Mouse (Mus musculus) adipocyte (in vitro differentiated cells): ENCODE measurements around the gene Gdf9.
"Not testable (repeated sequence)": the region's sequence is repeated elsewhere in the genome, so short reads cannot be mapped to it uniquely, and the experiment has no call there.

Source experiments
- DNase-seq: peaks from one replicate; pipeline ENCODE4 v3.0.0-alpha.2; 2016; ENCODE audit warnings: low spot score

Gdf9 gene

DNA sequence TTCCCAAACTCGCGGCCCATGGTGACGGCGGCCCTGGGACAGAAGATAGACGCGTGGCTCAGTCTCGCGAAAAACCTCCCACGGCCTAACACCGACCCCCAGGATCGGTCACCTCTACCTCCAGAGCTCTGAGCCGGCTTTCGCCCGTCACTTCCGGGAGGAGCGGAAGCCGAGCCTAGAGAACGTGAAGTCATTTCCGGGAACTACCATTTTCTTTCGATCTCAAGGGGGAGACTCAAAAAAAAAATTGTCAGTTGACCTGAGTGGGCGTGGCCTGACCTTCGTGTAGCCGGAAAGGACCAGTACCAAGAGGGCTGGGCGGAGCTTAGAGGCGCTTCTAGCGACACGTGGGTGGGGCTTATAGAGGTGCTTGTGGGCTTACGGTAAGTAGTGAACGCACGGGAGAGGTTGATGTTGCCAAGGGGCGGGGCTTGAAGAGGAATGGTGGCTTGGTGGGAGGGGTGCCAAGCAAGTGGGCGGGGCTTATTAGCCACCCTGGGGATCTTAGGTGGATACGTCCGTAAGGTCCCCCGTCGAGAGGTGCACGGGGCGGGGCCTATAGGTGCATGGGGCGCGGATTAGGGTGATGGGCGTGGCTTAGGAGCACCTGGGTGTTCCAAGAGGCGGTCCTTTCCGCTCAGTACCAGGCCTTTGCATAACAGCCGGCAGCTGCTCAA lies at the start of gene Gdf9, which contains the start of gene Uqcrq:
Gdf9 (plus strand) TSS at position 354 of the 677 bp plus-strand sequence.
Uqcrq (minus strand) TSS at position 162 of the 677 bp plus-strand sequence.
- peak; percentile 99 for DNase-seq

DNA sequence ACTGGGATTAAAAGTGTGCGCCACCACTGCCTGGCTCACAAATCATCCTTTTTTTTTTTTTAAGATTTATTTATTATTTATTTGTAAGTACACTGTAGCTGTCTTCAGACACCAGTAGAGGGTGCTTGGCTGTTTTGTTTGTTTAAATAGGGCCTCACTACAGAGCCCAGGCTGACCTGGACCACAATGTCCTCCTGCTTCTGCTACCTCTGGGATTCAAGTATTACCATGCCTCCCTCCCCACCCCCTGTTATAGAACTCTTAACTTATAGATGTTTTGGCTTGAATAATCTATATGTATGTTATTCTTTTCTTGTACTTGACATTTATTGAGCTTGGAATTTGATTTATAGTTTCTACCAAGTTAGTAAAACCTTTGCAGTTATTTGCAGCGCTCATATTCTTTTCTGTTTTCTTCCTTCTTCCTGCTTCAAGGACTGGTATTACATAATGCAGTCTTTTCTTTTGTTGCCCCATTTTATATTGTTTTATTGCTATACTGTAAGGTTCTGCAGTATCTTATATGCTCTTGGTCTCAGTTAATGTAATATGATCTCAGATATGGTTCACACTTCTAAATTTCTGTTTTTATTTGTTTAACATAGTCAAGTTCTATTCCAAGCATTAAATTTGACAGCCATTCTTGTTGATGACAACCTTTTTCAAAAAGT lies 46.9 kb upstream of the Gdf9 start:
- no peak for DNase-seq

DNA sequence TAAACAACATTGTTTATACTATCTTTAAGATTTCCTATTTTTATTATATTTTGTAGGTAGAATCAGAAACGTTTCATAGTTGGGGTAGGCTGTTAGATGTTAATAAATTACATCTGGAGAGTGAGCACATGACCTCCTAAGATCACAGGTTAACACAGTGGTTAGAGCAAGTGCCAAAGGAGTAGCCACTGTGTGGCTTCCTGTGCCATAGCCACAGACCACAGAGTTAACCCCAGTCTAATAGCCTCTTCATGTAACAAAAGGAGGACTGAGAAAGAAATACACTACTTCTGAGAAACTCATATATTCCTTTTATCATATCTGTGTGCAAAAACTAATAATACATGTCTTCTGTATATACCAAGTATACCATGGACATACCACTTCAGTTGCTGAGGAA lies 37.0 kb upstream of the Gdf9 start:
- no peak for DNase-seq

DNA sequence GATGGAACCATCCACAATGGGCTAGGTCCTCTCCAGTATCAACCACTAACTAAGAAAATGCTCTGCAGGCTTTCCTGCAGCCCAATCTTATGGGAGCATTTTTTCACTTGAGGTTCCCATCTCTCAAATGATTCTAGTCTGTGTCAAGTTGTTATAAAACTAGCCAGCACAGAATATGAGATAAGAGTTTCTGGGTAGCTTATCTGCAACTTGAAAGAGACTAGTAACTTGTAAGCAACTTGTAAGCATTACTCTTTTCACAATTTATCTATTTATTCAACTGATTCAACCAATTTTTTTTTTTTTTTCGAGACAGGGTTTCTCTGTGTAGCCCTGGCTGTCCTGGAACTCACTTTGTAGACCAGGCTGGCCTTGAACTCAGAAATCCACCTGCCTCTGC lies 27.2 kb upstream of the Gdf9 start:
- no peak for DNase-seq

DNA sequence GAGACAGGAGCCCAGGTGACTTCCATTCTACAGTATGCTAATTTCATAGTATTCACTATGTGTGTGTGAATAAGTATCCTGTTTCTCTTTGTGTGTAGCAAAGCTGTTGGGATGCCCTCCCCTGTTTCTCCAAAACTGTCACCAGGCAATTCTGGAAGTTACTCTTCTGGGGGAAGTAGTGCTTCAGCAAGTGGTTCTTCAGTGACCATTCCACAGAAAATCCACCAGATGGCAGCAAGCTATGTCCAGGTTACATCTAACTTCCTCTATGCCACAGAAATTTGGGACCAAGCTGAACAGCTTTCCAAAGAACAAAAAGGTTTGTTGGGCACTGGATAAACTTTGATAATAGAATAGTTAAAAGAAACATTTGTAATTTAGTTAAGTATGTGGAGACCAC lies 19.1 kb upstream of the Gdf9 start:
- DNase-seq, result peak; percentile 58

DNA sequence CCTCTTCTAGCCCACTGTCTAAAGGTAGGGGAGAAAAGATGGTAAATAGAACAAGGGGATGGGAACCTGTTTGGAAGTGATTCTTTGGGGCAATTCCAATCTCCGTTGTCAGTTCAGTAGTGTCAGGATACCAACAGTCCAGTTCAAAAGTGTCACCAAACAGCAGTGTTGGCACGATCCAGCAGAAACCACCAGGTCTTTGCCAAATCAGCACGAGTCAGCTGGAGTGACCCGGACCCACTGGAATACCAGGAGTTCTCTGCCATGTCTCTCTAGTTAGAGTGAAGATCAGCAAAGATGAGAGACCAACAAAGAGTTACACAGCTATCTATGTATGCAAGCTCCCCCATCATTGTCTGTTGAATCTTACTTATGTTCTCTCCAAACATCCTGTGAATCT lies 17.0 kb upstream of the Gdf9 start:
- DNase-seq, result no peak

DNA sequence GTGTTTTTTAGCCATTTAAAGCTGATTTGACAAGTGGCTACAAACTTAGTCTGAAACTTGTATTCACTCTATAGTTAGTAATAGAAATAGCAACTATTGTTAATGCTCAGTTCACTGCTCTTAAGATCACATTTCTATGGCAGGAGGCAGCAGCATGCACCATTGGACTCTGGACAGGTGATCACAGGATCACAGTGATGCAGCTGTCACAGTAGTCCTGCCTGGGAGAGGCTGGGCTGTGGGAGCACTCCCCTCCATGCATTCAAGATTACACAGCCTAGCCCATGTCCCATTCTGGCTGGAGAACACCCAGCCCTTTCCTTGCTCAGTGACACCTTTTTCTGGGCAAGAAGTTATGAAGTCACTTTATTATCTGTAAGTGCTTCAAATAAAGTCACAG lies 12.8 kb upstream of the Gdf9 start:
- DNase-seq, result no peak

DNA sequence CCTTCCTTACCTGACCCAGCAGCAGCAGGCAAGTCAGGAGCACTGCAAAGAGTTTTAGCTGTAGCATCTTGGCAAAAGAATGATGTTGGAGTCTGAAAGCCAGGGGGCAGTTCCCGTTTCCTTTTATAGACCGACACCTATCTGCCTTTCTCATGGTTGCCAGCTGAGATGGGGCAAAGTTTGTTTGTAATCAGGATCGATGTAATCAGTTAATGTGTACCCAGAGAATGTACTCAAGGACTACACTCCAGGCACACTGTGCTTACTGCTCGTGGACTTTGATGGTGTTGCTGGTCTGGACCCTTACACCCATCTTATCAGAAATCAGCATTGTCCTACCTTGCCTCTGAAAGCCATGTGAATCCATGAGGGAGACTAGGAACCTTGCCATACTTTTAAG lies 7.8 kb upstream of the Gdf9 start, which contains the start of gene Leap2:
Leap2 (minus strand) TSS at position 135 of the 400 bp plus-strand sequence.
- DNase-seq, result no peak

DNA sequence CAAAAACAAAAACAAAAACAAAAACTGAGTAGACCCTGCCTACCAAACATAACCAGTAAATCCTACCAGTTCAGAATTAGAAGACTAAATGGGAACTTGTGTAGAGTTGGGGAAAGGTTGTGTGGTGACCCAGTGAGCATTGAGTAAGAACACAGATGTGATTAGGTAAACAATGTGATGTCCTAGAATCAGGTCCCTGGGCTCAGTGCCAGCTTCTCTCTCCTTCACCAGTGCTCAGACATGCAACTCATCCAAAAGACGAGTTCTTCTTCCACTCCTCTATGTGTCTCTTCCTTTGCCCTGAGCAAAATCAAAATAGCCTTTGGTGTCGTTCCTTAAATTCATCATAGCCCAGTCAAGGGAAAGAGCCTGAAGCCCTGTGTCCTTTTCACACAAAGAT lies 6.0 kb upstream of the Gdf9 start:
- DNase-seq, result peak; percentile 90

DNA sequence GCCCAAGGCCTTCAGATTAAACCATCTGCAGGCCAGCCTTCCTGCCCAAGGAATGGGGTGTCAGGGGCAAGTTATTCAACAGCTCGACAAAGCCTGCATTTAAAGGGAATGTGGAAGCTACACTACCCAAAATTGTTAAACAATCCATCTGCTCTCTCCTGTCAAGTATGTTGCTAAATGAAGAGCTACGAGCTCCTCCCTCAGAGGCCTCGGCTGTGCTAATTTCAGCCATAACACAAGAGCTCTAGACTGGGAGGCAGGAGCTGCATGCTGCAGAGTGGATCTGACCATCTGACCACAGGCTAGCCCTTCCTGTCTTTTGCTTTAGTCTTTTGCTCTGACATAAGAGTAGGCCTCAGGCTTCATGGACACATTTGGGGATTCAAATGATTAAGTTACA lies 5.6 kb upstream of the Gdf9 start:
- no peak for DNase-seq

DNA sequence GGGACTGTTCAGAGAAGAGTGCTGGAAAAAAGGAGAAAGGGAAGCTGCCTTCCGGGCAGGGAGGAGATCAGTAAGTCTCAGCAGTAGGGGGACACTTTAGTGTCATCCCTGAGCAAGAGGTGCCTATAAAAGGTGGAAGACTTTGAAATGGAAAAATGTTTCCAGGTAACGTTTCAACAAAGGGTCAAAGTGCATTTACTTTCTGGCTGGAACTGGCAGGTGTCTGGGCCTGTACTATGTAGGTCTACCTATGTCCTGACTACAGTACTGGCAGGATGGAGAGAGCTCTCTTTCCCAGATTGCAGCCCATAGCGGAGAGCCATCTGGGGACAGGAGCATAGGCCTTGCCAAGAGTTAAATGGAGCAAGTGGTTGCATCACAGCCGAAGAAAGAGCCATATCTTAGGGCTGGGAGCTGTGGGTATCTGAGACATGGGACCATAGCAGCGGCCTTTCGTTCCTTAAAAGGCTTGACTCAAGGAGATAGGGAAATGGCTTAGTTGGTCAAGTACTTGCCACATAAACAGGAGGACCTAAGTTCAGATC lies 5.0 kb upstream of the Gdf9 start:
- DNase-seq, result peak; percentile 85

DNA sequence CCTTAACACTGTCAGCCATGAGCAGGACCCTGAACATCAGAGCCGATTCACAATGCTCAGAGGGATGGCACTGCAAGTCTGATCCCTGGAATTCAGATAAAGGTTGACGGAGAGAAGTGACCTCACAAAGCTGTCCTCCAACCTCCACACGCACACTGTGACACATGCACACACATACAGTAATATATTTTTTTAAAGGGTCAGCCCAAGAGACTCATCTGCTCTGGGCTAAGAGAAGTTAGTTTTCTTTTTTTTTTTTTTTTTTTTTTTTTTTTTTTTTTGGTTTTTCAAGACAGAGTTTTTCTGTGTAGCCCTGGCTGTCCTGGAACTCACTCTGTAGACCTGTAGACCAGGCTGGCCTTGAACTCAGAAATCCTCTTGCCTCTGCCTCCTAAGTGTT lies 3.9 kb upstream of the Gdf9 start:
- DNase-seq, result not testable (repeated sequence)

DNA sequence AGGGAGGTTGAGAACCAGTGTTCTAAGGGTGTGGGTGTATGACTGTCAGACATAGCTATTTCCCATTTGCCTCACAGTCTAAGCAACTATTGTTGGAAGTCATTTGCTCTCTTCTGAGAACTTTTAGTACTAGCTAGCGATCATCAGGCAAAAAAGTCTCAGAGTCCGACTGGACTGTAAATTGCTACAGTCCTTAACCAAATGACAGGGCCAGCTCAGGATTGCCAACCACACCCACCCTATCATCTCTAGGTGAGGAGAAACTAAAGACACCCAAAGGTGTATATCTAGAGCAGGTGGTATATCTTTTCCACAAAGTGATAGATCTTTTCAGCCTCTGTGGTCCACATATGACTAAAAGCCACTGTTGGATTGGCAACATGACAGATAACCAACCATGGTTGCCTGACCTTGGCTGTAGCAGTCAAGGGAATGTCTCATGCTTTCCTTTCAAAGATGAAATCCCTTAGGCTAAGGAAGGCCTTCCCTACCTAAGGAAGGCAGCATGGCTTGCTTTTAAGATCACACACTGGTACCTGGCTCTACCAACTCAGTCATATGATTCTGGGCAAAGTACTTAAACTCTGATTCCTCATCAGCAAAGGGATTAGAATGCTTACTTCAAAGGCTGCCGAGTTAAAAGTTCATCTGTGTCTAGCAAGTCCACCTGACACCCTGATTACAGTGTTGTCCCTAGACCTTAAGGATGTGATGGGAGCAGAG lies 2.7 kb upstream of the Gdf9 start:
- no peak for DNase-seq

DNA sequence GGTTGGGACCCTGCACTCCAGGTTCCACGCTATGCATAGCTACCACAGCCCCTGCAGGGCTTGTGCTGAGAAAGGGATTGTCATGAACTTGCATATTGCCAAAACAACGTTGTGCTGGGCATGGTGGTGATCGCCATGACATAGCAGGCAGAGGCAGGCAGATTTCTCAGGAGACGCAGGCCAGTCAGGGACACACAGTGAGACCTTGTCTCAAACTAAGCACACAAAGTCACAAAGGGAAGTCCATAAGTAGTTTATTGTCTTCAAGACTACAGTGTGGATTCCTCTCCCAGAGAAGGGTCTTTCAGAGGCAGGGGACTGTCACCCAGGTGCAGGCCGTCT lies 2.1 kb upstream of the Gdf9 start:
- DNase-seq, result no peak

DNA sequence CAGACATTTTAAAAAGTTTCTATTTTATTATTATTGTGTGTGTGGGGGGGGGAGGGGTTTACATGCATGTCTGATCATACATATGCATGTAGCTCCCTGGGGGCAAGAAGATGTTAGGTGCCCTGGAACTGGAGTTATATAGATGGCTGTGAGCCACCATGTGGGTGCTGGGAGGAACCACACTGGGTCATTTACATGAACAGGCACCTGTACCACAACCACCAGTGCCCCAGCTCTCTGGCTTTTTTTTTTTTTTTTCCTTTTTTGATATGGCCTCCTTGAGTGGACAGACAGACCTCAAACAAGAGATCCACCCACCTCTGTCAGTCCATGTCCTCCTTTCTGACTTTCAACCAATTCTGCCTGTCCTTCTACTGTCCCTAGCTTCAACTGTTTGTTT lies 1.6 kb upstream of the Gdf9 start:
- no peak for DNase-seq

DNA sequence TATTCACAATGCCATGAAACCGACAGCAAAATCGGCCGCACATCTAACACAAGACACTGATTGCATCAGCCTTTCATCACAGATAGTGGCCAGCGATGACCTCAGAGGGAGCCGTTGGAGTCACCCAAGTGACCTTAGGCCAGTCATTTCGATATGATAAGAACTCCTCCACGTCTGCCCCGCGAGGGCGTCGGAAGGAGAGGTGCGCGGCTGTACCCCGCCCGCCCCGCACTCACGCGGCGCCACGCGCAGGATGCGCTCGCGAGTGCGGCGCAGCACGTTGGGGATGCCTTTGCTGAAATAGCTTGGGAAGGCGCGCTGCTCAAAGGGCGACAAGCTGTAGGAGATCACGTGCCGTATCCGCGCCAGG lies 538 bp upstream of the Gdf9 start:
- no peak for DNase-seq

DNA sequence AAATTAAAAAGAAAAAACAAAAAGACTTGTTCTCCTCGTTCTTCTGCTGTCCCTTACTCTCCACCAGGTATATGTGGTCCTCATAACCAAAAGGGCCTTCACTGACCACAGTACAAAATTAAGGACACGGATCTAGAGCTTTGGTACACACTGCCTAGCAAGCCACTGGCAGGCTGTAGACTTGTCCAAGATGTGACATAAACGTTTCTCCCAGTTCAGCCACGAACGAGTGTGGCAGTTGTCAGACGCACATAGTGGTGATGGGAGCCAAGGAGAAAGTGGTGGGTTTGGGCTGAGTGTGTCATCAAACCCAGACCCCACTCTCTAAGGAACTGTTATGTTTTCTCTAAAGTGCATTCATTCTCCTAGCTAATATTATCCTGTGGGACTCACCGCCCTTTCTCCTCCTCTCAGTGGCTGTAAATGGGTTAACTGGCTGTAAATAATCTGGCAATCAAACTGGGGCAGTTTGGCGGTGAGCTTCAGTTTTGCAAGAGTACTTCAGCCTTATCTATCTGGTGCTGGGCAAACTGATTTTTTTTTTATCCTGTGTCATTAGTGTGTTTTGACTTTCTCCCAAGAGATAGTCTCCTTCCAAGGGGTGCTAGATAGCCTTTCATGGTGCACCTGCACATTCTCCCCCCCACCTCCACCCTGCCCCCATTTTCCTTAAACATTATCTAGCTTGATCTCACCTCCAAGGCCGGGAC lies 679 bp downstream of the Gdf9 start:
- DNase-seq, result peak; percentile 39

DNA sequence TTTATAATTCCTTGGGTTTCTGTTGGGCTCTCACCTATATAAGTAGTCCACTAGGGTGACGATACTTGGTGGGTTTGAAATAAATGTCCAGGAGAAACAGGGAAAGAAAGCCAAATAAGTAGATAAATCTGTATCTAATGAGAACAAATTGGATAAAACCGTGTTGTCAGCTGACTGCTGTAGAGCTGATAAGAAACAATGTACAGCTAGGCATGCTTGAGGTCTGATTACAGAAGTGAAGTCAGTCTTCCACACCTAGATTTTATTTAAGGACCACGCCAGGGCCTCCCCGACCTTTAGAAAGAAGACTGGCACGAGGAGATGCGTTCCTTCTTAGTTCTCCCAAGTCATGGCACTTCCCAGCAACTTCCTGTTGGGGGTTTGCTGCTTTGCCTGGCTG lies 2.2 kb downstream of the Gdf9 start:
- no peak for DNase-seq

DNA sequence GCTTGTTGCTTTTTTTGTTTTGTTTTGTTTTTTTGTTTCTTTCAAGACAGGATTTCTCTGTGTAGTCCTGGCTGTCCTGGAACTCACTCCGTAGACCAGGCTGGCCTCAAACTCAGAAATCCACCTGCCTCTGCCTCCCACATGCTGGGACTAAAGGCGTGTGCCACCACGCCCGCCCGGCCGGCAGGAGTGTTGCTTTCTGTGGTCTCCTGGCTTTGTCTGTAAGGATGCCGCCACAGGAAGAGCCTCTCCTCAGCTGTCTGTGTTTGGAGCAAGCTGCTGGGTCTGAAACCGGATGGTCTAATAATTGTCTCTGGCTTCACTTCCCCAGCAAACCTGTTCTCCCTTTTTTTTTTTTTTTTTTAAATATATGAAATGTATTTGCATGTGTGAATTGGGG lies 4.7 kb downstream of the Gdf9 start:
- DNase-seq, result no peak

DNA sequence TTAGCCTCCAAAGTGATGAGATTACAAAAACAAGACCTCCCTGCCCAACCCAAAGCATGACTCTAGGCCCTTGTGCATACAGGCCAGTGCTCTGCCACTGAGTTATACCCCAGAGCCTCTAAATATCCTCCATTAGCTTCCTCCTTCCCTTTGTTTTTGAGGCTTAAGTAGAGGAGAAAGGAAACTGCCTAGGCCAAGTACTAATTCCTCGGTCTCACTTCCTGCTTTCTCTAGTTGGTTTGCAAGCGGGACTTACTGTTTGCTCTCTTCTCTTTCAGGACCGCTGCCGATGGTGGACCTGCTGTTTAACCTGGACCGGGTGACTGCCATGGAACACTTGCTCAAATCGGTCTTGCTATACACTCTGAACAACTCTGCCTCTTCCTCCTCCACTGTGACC lies 5.5 kb downstream of the Gdf9 start:
- DNase-seq, result no peak

DNA sequence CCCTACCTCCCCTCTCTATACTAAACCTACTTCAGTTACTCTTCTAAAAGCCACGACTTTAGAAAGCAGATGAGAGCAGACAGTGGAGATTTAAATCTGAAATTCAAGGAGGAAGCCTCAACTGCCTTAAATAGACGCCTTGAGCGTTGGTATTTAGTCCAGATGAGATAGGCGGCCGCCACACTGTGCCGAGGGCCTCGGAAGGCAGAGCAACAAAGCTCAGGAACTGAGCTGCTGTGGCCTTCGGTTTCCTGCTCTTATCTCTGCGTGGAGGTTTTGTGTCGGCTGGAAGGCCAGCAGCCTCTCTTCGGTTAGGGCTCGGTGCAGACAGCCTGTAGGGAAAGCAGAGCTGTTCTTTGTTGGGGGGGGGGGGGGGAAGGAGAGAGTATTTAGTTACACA lies 11.1 kb downstream of the Gdf9 start:
- no peak for DNase-seq

DNA sequence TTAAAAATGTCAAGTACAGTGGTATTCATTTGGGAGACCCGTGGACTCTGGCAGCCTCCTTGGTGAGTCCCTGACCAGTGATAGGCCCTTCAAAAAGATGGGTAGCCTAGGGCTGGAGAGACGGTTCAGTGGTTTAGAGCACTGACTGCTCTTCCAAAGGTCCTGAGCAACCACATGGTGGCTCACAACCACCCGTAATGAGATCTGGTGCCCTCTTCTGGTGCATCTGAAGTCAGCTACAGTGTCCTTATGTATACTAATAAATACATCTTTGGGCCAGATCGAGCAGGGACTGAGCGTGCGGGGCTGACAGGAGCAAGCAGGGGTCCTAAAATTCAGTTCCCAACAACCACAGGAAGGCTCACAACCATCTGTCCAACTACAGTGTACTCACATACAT lies 13.0 kb downstream of the Gdf9 start:
- DNase-seq, result no peak

DNA sequence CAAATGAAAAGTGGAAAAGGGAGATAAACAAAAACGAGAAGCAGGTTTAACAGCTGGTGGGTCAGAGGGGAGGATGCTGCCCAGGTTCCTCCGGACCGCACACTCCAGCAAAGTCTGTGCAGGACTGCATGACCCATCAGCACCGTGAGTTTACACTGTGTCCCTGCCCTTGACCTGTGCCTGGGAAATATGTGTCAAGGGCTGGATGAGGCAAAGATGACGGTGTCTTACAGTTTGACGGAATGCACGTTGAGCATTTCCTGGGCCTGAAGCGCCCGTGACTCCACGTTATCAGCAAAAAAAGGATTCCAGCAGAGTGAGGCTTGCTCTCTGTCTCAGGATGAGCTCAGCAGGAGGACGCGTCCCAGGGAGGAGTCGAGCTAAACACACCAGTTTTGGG lies 14.7 kb downstream of the Gdf9 start:
- no peak for DNase-seq
